In genomic region chr11:82053849-82054248, GRCm38 (mm10) we compare ENCODE assay signal across 27 mouse cellular contexts. TPM values are rescaled to one million over a fixed set of nuclear protein-coding genes. Genes with fewer than 3 reads are reported as not detected.
"Had no signal": no experiment of that assay in that cellular context is flagged by ENCODE, and none has a peak within 500 bp of the region (broad histone marks: within the 10 kb centered on the region; RNA-seq: fewer than 3 reads in every experiment).

No protein-coding gene starts in this region.

- H3K4me1 ChIP-seq: midbrain, embryonic 10.5 days; midbrain, embryonic 12.5 days; neural tube, embryonic 13.5 days; neural tube, embryonic 15.5 days had no signal

- H3K36me3 ChIP-seq: midbrain, embryonic 10.5 days; midbrain, embryonic 12.5 days; neural tube, embryonic 13.5 days; neural tube, embryonic 15.5 days had no signal

- DNase-seq: lung, adult 18-20 months; lung, embryonic 14.5 days; lung, postnatal 10 days; lung, postnatal 4 days; midbrain, embryonic 14.5 days; retina, postnatal 1 day; right cerebral cortex, adult 18-20 months; right cerebral cortex, postnatal 25 days; right cerebral cortex, postnatal 4 days; spleen, adult 18-20 months; thymus, adult 18-20 months; thymus, postnatal 14 days; thymus, postnatal 36 days had no signal

- H3K9me3 ChIP-seq: midbrain, embryonic 10.5 days; midbrain, embryonic 12.5 days; neural tube, embryonic 13.5 days; neural tube, embryonic 15.5 days had no signal

- H3K4me3 ChIP-seq: midbrain, embryonic 10.5 days; midbrain, embryonic 12.5 days; myocyte; neural tube, embryonic 13.5 days; neural tube, embryonic 15.5 days had no signal

- H3K9ac ChIP-seq: lung, embryonic 14.5 days; midbrain, embryonic 12.5 days; neural tube, embryonic 13.5 days; neural tube, embryonic 15.5 days had no signal

- H3K27ac ChIP-seq: midbrain, embryonic 10.5 days; midbrain, embryonic 12.5 days; neural tube, embryonic 13.5 days; neural tube, embryonic 15.5 days had no signal

- H3K27me3 ChIP-seq: midbrain, embryonic 12.5 days; neural tube, embryonic 13.5 days; neural tube, embryonic 15.5 days had no signal

- H3K4me2 ChIP-seq: lung, embryonic 14.5 days; midbrain, embryonic 12.5 days; neural tube, embryonic 13.5 days; neural tube, embryonic 15.5 days had no signal

- ATAC-seq: midbrain, embryonic 16.5 days had no signal

RNA-seq across cellular contexts. Expression of gene Ccl11, which starts 3.8 kb away (rescaled TPM):
- total RNA-seq: megakaryocyte, adult 5-6 weeks; megakaryocyte-erythroid progenitor cell, adult 5-6 weeks had no signal
- polyA plus RNA-seq: midbrain, embryonic 10.5 days; midbrain, embryonic 12.5 days; midbrain, embryonic 14.5 days; myocyte had no signal

RNA-seq across cellular contexts. Expression of gene Ccl7, which starts 8.3 kb away (rescaled TPM):
- total RNA-seq: megakaryocyte-erythroid progenitor cell, adult 5-6 weeks had no signal

RNA-seq across cellular contexts. Expression of gene Gm17268, which starts 15.5 kb away (rescaled TPM):
- total RNA-seq: megakaryocyte, adult 5-6 weeks; megakaryocyte-erythroid progenitor cell, adult 5-6 weeks had no signal
- polyA plus RNA-seq: liver, embryonic 16.5 days; lung, embryonic 14.5 days; lung, embryonic 16.5 days; midbrain, embryonic 10.5 days; midbrain, embryonic 12.5 days; midbrain, embryonic 14.5 days; midbrain, embryonic 16.5 days; myocyte; neural tube, embryonic 11.5 days; neural tube, embryonic 13.5 days; neural tube, embryonic 15.5 days; small intestine, adult 2 months; stomach, embryonic 14.5 days; thymus, postnatal 0 days had no signal

RNA-seq across cellular contexts. Expression of gene Ccl2, which starts 18.5 kb away (rescaled TPM):
- total RNA-seq: megakaryocyte-erythroid progenitor cell, adult 5-6 weeks had no signal

RNA-seq across cellular contexts. Expression of gene Ccl12, which starts 47.8 kb away (rescaled TPM):
- total RNA-seq: megakaryocyte, adult 5-6 weeks; megakaryocyte-erythroid progenitor cell, adult 5-6 weeks had no signal
- polyA plus RNA-seq: midbrain, embryonic 10.5 days; myocyte had no signal
